Mouse (Mus musculus): ENCODE results near the gene 2010111I01Rik. TPM values are rescaled to one million over a fixed set of nuclear protein-coding genes. Genes with fewer than 3 reads are reported as not detected.
A peak's percentile ranks its signal among the peaks of the same experiment; 100 is the strongest.

2010111I01Rik gene
- polyA plus RNA-seq, 1 experiment: 144 TPM

DNA sequence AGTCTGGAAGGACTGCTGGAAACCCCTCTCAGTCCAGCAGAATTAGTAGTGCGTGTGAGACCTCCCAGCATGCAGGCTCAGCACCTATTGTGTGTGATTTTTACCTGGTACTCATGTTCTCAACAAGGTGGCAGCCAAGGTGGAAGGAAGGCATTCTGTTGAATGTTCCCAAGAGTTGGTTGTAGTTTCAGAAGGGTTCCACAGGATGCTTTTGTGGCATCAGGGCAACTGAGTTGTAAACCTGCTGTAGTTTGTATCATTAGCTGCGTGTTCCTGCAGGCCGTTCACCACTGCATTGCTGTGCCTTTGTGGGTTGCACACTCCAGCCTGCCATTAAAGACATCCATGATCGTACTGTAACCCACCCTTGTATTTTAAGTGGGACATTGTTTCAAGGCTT is 294.0 kb downstream of the 2010111I01Rik start:
- no peak overlapping the region for H3K4me3 ChIP-seq
- no peaks in the 10 kb centered on the region for H3K27me3 ChIP-seq (ENCODE audit: control insufficient read depth, insufficient read depth, insufficient read length)
- peaks cover 100% of the 10 kb centered on the region for H3K79me2 ChIP-seq (ENCODE audit: control insufficient read depth, insufficient read depth)
- H3K4me2 ChIP-seq (ENCODE audit: low read depth): peak overlapping the region; percentile 60
- no peak for TF ChIP-seq TCF3 (IDR thresholded peaks at IDR 0.05; ENCODE audit: insufficient read length, low read depth)
- no peak for TF ChIP-seq MYOD1 (IDR thresholded peaks at IDR 0.05; ENCODE audit: control insufficient read depth in 1 of 3, insufficient read length in 2 of 3, low read depth in 2 of 3)
- no peak for TF ChIP-seq POLR2A (IDR thresholded peaks at IDR 0.05; ENCODE audit: insufficient read length, low read depth)
- TF ChIP-seq TCF12 (IDR thresholded peaks at IDR 0.05; ENCODE audit: insufficient read depth, poor library complexity, severe bottlenecking): no peak
- TF ChIP-seq MYOG (IDR thresholded peaks at IDR 0.05; ENCODE audit: control insufficient read depth in 1 of 3, insufficient read depth in 1 of 3, insufficient read length in 2 of 3, low read depth in 2 of 3): no peak
- no peak for TF ChIP-seq MAX (IDR thresholded peaks at IDR 0.05; ENCODE audit: low read depth)
- no peak for TF ChIP-seq POLR2AphosphoS2 (IDR thresholded peaks at IDR 0.05; ENCODE audit: insufficient read length, low read depth)
- no peak for TF ChIP-seq CEBPB (IDR thresholded peaks at IDR 0.05; ENCODE audit: insufficient read depth, poor library complexity, severe bottlenecking)
- no peak for TF ChIP-seq REST (IDR thresholded peaks at IDR 0.05; ENCODE audit: insufficient read depth, insufficient read length)
- no peak for TF ChIP-seq SRF (IDR thresholded peaks at IDR 0.05; ENCODE audit: control insufficient read depth, insufficient read length, low read depth)
- no peak for TF ChIP-seq E2F4 (IDR thresholded peaks at IDR 0.05; ENCODE audit: insufficient read depth)
- no peak for TF ChIP-seq USF1 (IDR thresholded peaks at IDR 0.05; ENCODE audit: low read depth)
- peaks cover 41% of the 10 kb centered on the region for H3K36me3 ChIP-seq (ENCODE audit: control insufficient read depth, insufficient read depth)
- no peak overlapping the region for H3ac ChIP-seq (ENCODE audit: control insufficient read depth, insufficient read length)

DNA sequence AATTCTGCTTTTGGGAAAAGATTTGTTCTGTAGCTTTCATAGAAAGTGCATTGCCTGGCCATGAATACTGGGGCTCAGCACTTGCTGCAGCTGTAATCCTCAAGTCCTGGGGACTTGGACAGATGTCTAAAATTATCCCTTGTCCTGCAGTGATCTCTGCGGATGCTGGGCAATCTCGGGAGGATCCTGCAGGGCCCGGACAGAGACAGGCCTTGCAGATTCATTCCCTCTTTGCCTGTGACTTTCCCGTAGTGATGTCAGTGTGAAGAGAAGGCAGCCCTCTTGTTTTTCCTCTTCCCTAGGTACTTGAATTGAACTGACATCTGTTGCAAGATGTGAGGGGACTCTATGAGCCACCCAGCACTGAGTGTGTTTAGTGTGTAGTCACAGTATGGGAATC is 295.4 kb downstream of the 2010111I01Rik start:
- peaks cover 45% of the 10 kb centered on the region for H3K36me3 ChIP-seq (ENCODE audit: control insufficient read depth, insufficient read depth)
- H3K79me2 ChIP-seq (ENCODE audit: control insufficient read depth, insufficient read depth): peaks cover 100% of the 10 kb centered on the region
- no peak overlapping the region for H3K4me3 ChIP-seq
- H3ac ChIP-seq (ENCODE audit: control insufficient read depth, insufficient read length): no peak overlapping the region
- TF ChIP-seq CEBPB (IDR thresholded peaks at IDR 0.05; ENCODE audit: insufficient read depth, poor library complexity, severe bottlenecking) (no peak), REST (IDR thresholded peaks at IDR 0.05; ENCODE audit: insufficient read depth, insufficient read length) (no peak)
- peak overlapping the region; percentile 19 for H3K4me2 ChIP-seq (ENCODE audit: low read depth)
- no peaks in the 10 kb centered on the region for H3K27me3 ChIP-seq (ENCODE audit: control insufficient read depth, insufficient read depth, insufficient read length)

DNA sequence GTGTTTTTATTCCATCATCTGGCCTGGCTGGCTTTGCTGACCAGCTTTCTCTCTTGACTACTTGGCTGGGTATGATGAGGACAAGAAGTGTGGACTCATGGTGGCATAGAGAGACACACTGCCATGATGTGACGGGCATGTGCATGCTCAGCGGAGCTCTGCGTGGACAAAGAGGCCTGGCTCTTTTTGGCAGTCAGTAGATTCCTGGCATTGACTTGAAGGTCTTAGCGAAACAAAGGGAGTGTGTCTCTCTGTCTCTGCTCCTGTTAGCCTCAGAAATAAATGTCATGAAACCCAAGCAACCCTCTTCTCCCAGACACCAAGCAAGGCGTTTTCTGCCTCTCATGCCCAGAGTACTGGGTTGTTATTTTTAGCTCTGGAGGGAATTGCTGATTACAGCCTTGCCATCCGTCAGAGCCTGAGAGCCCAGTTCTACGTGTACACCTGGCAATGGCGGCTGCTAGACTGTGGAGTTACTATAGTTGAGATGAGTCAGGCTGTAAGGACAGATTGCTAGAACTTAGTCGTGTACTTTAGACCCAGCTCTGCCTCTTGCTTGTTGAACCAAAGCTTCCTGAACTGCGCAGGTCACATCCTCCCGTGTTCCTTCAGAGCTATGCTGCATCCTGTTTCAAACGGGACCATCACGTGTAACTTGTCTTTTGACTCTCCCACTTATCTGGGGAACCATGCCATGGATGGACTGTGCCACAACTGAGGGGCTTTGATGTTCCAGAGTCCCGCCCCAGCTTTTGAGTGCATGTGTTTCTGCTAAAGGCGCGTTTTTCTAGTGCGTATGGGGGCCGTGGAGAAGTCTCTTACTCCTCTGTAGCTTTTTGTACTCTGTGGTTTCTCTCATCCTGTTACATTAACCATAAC is 296.3 kb downstream of the 2010111I01Rik start:
- H3K27me3 ChIP-seq (ENCODE audit: control insufficient read depth, insufficient read depth, insufficient read length): no peaks in the 10 kb centered on the region
- H3K4me3 ChIP-seq: no peak overlapping the region
- peaks cover 100% of the 10 kb centered on the region for H3K79me2 ChIP-seq (ENCODE audit: control insufficient read depth, insufficient read depth)
- TF ChIP-seq CEBPB (IDR thresholded peaks at IDR 0.05; ENCODE audit: insufficient read depth, poor library complexity, severe bottlenecking) (no peak), REST (IDR thresholded peaks at IDR 0.05; ENCODE audit: insufficient read depth, insufficient read length) (no peak), E2F4 (IDR thresholded peaks at IDR 0.05; ENCODE audit: insufficient read depth) (no peak), POLR2A (IDR thresholded peaks at IDR 0.05; ENCODE audit: insufficient read length, low read depth) (peak; percentile 22), MYOG (IDR thresholded peaks at IDR 0.05; ENCODE audit: control insufficient read depth in 1 of 3, insufficient read depth in 1 of 3, insufficient read length in 2 of 3, low read depth in 2 of 3) (no peak), MYOD1 (IDR thresholded peaks at IDR 0.05; ENCODE audit: control insufficient read depth in 1 of 3, insufficient read length in 2 of 3, low read depth in 2 of 3) (no peak), TCF12 (IDR thresholded peaks at IDR 0.05; ENCODE audit: insufficient read depth, poor library complexity, severe bottlenecking) (no peak), TCF3 (IDR thresholded peaks at IDR 0.05; ENCODE audit: insufficient read length, low read depth) (no peak), SRF (IDR thresholded peaks at IDR 0.05; ENCODE audit: control insufficient read depth, insufficient read length, low read depth) (no peak), USF1 (IDR thresholded peaks at IDR 0.05; ENCODE audit: low read depth) (no peak), POLR2AphosphoS2 (IDR thresholded peaks at IDR 0.05; ENCODE audit: insufficient read length, low read depth) (peak; percentile 40), MAX (IDR thresholded peaks at IDR 0.05; ENCODE audit: low read depth) (no peak)
- no peak overlapping the region for H3ac ChIP-seq (ENCODE audit: control insufficient read depth, insufficient read length)
- H3K4me2 ChIP-seq (ENCODE audit: low read depth): peak overlapping the region; percentile 19
- peaks cover 50% of the 10 kb centered on the region for H3K36me3 ChIP-seq (ENCODE audit: control insufficient read depth, insufficient read depth)

DNA sequence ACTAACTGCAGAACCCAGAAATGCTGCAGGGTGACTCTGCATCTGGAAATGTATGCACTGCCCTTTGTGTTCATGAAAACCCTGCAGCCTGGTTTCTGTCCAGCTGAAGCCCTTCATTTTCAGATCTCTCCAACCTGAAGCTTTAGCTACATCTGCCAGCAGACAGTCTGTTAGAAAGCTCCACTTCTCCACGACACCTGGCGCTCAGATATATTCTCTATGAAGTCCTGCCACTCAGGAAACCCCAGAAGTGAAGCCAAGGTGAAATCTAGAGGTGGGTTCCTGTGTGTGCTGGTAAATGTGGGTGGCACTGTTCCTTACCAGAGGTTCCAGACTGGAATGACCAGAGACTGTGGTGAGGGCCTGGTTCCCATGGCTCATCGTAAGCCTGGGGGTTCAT is 297.0 kb downstream of the 2010111I01Rik start:
- Histone ChIP-seq H3K4me2 (ENCODE audit: low read depth) (no peak overlapping the region), H3K36me3 (ENCODE audit: control insufficient read depth, insufficient read depth) (peaks cover 53% of the 10 kb centered on the region), H3K27me3 (ENCODE audit: control insufficient read depth, insufficient read depth, insufficient read length) (no peaks in the 10 kb centered on the region), H3K79me2 (ENCODE audit: control insufficient read depth, insufficient read depth) (peaks cover 100% of the 10 kb centered on the region), H3ac (ENCODE audit: control insufficient read depth, insufficient read length) (no peak overlapping the region), H3K4me3 (no peak overlapping the region)
- no peak for TF ChIP-seq MAX (IDR thresholded peaks at IDR 0.05; ENCODE audit: low read depth)
- no peak for TF ChIP-seq POLR2A (IDR thresholded peaks at IDR 0.05; ENCODE audit: insufficient read length, low read depth)
- TF ChIP-seq SRF (IDR thresholded peaks at IDR 0.05; ENCODE audit: control insufficient read depth, insufficient read length, low read depth): no peak
- TF ChIP-seq REST (IDR thresholded peaks at IDR 0.05; ENCODE audit: insufficient read depth, insufficient read length): no peak
- TF ChIP-seq USF1 (IDR thresholded peaks at IDR 0.05; ENCODE audit: low read depth): no peak
- TF ChIP-seq MYOD1 (IDR thresholded peaks at IDR 0.05; ENCODE audit: control insufficient read depth in 1 of 3, insufficient read length in 2 of 3, low read depth in 2 of 3): no peak
- TF ChIP-seq MYOG (IDR thresholded peaks at IDR 0.05; ENCODE audit: control insufficient read depth in 1 of 3, insufficient read depth in 1 of 3, insufficient read length in 2 of 3, low read depth in 2 of 3): no peak
- no peak for TF ChIP-seq E2F4 (IDR thresholded peaks at IDR 0.05; ENCODE audit: insufficient read depth)
- no peak for TF ChIP-seq TCF12 (IDR thresholded peaks at IDR 0.05; ENCODE audit: insufficient read depth, poor library complexity, severe bottlenecking)
- no peak for TF ChIP-seq POLR2AphosphoS2 (IDR thresholded peaks at IDR 0.05; ENCODE audit: insufficient read length, low read depth)
- TF ChIP-seq TCF3 (IDR thresholded peaks at IDR 0.05; ENCODE audit: insufficient read length, low read depth): no peak
- TF ChIP-seq CEBPB (IDR thresholded peaks at IDR 0.05; ENCODE audit: insufficient read depth, poor library complexity, severe bottlenecking): no peak
